Mouse (Mus musculus): ENCODE measurements around the gene Psen1.

Gene Psen1

DNA sequence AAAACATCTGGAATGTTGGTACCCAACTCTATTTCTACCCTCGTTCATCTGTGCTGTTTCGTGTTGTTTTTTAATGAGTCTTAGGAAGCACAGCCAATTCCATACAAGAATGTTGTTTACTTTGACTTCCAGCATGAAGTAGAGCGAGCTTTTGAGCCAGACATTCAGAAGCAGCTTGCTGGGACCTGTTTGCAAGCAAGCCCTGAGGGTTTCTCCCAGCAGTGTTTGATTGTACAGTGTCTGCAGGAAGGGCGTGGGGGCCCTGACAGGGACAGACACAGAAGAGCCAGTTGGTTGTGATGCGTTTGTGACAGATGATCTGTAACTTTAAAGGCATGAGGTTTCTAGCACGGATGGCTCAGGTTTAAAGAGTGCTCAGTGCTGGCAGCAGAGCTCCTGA, 33.3 kb downstream of the Psen1 start:
- in situ Hi-C loops (cut with MboI; ENCODE audit: low sequenced_read_pairs), result loop anchor here (25.0 kb wide), 1 partner anchor 216 kb away; no protein-coding TSS in a partner anchor

DNA sequence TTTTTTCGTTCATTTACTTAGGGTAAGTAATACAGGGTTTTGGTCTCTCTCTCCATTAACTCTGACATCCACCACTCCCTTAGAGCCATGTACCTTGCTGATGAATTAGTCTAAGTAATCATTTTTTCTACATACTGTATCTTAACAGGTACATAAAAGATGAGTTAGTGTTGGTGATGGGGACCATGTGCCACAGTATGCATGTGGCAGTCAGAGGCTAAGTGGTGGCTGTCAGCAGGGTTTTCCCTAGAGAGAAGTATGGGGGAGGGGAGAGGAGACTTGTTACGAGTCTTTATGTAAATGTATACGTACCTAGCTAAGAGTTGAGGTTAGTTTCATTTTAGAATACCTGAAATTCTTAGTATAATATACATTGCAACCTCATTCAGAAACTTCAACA, 35.1 kb downstream of the Psen1 start:
- in situ Hi-C loops (cut with MboI; ENCODE audit: low sequenced_read_pairs), result loop anchor here (25.0 kb wide), 1 partner anchor 214 kb away; no protein-coding TSS in a partner anchor

- in situ Hi-C loops (cut with MboI; ENCODE audit: low sequenced_read_pairs), result no loop called here
Observed at GRCm38 (mm10) chr12:83726510-83727308, 38.8 kb downstream of the Psen1 start.

DNA sequence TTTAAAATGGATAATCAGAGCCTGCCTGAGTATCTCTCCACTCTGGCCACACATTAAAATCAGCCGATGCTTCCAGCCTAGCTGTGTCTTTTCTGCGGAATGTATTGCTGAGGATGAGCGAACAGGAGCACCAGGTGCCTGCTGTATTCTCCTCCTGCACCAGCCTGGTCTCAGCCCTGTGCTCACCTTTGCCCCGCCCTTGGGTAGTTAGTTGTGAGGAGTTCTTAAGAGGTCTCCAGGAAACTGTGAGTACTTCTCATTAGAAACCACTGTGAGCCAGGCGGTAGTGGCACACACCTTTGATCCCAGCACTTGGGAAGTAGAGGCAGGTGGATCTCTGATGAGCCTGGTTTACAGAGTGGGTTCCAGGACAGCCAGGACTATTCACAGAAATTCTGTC, 44.3 kb downstream of the Psen1 start:
- in situ Hi-C loops (cut with MboI; ENCODE audit: low sequenced_read_pairs), result no loop called here

DNA sequence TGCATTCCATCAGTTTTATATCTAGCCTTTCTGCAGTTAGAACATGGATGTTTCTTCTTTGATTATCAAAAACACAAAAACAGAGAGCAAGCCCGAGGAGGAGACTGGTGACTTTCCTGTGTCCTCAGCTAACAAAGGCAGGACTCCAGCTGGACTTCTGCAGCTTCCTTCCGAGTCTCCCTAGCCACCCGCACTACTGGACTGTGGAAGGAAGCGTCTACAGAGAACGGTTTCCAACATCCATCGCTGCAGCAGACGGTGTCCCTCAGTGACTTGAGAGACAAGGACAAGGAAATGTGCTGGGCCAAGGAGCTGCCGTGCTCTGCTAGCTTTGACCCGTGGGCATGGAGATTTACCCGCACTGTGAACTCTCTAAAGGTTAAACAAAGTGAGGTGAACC, 46.1 kb downstream of the Psen1 start:
- in situ Hi-C loops (cut with MboI; ENCODE audit: low sequenced_read_pairs), result no loop called here

DNA sequence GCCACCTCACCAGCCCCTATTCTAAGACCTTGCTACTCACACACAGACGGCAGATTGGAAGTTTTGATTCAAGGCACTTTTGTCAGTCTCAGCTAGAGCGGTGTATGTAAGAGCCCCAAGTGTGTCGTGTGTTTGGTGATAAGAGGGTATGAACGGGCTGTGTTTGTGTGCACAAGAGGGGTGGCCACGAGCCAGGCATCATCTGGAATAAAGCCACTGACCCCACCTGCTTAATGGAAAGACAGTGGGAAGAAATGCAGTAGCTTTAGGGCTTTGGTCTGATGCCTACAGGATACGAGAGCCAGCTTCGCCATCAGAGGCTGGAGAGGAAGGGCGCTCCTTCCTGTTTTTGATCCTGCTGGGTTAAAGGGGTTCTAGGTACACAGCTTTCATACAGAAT, 48.3 kb downstream of the Psen1 start:
- in situ Hi-C loops (cut with MboI; ENCODE audit: low sequenced_read_pairs), result no loop called here

- in situ Hi-C loops (cut with MboI; ENCODE audit: low sequenced_read_pairs), result no loop called here
Observed at GRCm38 (mm10) chr12:83738651-83739050, 50.7 kb downstream of the Psen1 start.

DNA sequence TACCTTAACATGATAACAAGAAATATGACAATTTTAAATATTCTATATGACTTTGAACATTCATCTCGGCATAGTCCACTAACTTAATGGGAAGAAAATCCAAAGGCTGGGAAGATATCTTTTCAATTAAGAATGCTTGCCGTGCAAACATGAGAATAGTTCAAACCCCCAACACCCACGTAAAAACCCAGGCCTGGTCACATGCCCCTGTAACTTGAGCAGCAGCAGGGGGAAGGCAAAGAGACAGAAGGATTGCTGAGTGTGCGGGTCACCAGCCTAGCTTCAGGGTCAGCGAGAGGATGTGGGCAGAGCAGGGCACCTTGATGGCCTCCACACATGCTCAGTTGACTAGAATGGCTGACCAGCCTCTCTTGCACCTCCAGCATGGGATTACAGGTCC, 53.8 kb downstream of the Psen1 start:
- in situ Hi-C loops (cut with MboI; ENCODE audit: low sequenced_read_pairs), result no loop called here

GRCm38 (mm10) chr12:83742834-83743233, 54.9 kb downstream of the Psen1 start:
- in situ Hi-C loops (cut with MboI; ENCODE audit: low sequenced_read_pairs), result no loop called here

DNA sequence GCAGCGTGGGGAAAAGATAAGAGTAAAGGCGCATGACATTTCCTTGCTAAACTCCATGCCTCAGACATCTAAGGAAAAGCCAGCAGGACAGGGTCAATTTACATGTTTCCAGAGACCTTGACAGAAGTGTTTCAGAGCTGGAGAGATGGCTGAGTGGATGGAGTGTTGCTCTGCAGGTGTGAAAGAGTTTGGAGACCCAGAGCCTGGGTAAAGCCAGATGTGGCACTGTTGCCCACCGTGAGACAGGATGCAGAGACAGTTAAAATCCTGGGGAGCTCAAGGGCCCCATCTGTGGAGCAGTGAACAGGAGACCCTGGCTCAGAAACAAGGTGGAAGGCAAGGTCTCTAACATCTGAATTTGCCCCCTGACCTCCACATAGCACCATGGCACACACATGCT, 55.8 kb downstream of the Psen1 start:
- in situ Hi-C loops (cut with MboI; ENCODE audit: low sequenced_read_pairs), result no loop called here

- in situ Hi-C loops (cut with MboI; ENCODE audit: low sequenced_read_pairs), result no loop called here
Observed at GRCm38 (mm10) chr12:83749186-83749585, 61.2 kb downstream of the Psen1 start.

DNA sequence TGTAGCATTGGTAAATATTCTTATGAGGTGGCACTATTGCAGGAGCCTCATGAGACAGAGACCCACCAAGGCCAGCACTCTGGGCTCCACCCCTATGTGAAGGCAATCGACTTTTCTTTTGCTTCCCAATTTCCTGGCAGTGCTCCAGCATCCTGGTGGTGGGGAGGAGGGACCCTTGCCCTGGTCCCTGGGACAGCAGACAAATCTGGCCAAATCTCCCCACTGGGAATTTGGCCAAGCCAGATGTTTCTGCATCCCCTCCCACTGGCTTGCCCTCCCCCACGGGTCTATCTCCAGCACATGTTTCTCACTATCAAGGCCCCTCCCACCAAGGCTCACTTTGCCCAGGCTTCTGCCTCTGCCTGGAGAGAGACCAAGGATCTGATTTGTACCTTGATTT, 64.5 kb downstream of the Psen1 start:
- in situ Hi-C loops (cut with MboI; ENCODE audit: low sequenced_read_pairs), result no loop called here

DNA sequence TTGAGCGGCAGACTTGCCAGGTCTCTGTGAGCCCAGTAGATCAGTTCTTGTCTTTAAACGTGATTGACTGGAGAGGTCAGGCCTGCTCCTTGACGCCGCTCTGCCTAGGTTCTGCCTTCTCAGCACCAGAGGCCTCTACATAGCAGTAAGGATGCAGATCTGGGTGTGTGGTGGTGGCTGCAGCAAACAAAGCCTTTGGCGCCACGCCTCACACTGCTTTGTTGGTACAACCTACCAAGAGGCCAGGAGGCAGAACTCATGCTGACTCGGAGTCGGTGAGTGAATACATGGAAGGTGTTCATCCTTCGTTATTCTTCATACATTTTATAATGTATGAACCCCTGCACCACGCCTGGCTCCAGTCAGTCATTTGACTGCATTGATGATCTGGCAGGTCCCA, 70.8 kb downstream of the Psen1 start:
- in situ Hi-C loops (cut with MboI; ENCODE audit: low sequenced_read_pairs), result no loop called here

DNA sequence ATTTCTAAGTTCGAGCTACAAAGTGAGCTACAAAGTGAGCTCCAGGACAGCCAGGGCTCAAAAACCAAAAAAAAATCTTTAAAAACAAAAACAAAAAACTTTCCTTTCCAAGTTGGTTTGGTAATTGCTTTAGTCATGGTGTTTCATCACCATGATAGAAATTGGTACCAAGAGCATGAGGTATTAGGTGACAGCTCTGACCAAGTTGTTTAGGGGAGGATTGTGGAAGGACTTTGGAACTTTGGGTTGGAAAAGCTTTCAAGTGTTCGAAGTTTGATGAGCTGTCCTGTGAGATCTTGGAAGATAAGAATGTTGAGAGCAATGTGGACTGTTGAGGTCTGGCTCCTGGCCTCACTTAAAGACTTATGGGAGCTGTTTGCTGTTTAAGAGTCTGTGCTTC, 72.2 kb downstream of the Psen1 start:
- in situ Hi-C loops (cut with MboI; ENCODE audit: low sequenced_read_pairs), result no loop called here

DNA sequence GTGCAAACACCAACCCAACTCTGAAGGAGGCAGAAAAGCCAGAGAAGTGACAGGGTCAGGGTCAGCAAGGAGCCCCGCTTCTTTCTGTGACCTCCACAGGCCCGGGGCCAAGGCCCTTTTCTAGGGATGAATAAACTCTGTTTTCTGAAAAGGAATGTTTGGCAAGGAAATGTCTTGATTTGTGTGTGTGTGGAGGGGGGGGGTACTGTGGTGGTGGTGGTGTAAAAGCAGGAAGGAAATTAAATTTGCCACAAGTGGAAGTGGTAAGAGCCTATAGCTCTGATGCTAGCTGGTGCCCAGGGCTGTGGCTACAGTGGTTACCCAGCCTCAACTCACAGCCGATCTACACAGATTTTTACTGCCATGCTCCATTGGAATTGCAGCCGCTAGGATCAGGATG, 74.8 kb downstream of the Psen1 start:
- in situ Hi-C loops (cut with MboI; ENCODE audit: low sequenced_read_pairs), result no loop called here

DNA sequence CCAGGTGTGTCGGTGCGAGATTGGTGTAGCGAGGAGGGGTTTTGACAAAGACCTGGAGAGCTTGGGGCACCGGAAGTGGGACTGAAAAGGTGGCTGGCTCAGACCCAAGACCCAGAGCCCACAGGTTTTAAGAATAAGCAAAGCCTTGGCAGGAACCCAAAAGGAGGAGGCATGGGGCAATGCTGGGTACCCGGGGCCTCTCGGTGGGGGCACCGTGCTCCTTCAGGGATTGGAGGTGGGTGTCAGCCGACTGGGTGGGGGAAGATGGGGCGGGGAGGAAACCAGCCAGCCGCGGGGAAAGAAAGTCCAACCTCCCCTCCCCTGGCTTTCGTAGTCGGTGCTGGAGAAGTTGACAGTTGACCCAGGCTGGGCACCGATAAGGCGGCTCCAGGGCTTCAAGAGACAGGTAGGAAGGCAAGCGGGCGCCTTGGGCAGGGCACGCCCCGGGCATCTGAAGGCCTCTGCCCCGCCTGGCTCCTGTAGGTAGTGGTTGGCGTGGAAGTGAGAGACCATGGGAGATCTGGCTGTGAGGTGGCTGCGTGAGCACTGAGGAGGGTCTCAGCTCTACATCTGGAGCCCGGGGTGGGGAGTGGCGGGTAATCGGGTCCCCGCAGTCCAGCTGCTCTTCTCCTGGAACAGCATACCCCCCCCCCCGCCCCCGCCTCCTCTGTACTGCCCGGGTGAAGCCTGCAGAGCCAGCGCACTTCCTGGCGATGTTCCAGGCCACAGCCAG, 75.5 kb downstream of the Psen1 start, which contains the start of gene Papln:
Gene Papln, plus strand, starts transcription at position 324 of the 733 bp plus-strand sequence.
- in situ Hi-C loops (cut with MboI; ENCODE audit: low sequenced_read_pairs), result no loop called here

GRCm38 (mm10) chr12:83764044-83764365, 76.1 kb downstream of the Psen1 start:
- in situ Hi-C loops (cut with MboI; ENCODE audit: low sequenced_read_pairs), result no loop called here

DNA sequence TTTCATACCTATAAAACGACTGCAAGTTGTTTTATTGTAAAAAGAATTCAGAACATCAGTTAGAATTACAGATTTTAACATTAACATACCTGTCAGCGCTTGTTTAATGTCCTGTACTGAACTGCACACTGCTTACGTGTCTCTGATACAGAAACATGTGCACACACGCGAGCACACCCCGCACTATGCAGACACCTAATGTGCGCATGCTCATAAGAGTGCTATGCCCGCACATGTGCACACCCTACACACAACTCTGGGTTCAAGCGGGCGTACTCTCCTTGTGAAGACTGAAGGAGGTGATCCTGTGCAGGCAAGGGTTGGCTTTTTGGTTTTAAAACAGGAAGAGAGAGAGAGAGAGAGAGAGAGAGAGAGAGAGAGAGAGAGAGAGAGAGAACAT, 76.6 kb downstream of the Psen1 start:
- in situ Hi-C loops (cut with MboI; ENCODE audit: low sequenced_read_pairs), result no loop called here

GRCm38 (mm10) chr12:83765965-83766603, 78.1 kb downstream of the Psen1 start:
- in situ Hi-C loops (cut with MboI; ENCODE audit: low sequenced_read_pairs), result no loop called here

GRCm38 (mm10) chr12:83767833-83768232, 79.9 kb downstream of the Psen1 start:
- in situ Hi-C loops (cut with MboI; ENCODE audit: low sequenced_read_pairs), result no loop called here

DNA sequence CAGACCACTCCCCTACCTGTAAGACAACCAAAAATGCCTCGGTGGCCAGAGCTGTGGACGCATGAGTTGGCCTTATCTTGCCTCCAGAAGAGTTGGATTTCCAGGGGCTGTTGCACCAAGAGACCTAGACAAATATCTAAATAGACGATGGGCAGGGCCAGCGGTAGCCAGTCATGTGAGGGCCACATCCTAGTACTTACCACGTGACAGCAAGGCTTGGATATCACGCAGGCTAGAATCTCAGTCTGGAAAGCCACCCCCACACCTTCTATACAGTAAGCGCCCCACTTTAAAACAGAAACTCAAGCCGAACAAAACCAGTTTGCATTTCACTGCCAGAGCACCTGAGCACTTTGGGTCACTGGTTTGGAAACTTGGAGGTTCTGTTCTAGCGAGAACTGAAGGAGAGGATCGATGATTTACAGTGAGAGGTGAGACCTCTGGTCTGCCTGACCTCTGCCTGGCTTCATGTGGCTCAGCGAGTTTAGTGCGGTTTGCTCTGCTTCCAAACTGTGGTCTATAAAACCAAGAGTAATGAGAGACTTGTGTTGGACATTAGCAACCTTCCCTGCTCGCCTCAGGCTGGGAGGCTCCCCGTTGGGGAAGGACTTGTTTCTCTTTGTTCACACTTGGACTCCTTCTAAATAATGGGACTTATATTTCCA, 80.4 kb downstream of the Psen1 start:
- in situ Hi-C loops (cut with MboI; ENCODE audit: low sequenced_read_pairs), result no loop called here

Measured in CH12F3 (cell line).